Mouse (Mus musculus) forelimb bud, embryonic 11.5 days (tissue): ENCODE results near the gene BC024978.

ENCODE experiments used
- DNase-seq: peaks from one replicate; pipeline ENCODE4 v3.0.0-alpha.2; 2012; ENCODE audit warnings: low read depth, low spot score

BC024978 gene

DNA sequence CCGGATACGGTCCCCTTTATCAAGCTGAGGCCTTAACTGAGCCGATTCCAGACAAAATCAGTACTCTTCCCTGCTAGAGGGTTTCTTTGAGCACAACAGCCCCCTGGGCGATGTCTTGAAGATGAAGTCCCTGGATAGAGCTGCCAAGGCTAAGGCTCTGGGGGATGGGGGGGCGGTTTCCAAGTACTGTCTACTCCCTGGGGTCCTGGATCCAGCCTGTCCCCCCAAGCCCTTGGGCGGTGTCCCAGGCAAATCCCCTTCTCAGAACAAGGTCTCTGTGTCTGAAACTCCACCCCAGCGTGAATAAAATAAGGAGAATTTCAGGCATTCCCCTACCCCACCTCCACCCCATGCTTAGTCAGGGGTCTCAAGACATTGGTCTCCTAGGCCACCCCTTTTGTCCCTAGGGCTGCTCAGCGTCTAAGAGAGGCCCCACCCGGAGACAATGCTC, 63.7 kb downstream of the BC024978 start:
- DNase-seq, result no peak

GRCm38 (mm10) chr7:27259771-27260170, 64.2 kb downstream of the BC024978 start:
- no peak for DNase-seq
